Mouse (Mus musculus): ENCODE measurements around the gene Myh9.
A peak's percentile ranks its signal among the peaks of the same experiment; 100 is the strongest.

Gene Myh9

GRCm38 (mm10) chr15:77793094-77793493 is 48.9 kb downstream of the Myh9 start:
- no peak for DNase-seq (ENCODE audit: low read depth in 2 of 2, low spot score in 2 of 2)

- DNase-seq (ENCODE audit: low read depth in 2 of 2, low spot score in 2 of 2): no peak
Measured at GRCm38 (mm10) chr15:77792056-77792455, 49.9 kb downstream of the Myh9 start.

GRCm38 (mm10) chr15:77790656-77791405 is 51.1 kb downstream of the Myh9 start:
- DNase-seq (ENCODE audit: low read depth in 2 of 2, low spot score in 2 of 2): no peak

GRCm38 (mm10) chr15:77789186-77789585 is 52.8 kb downstream of the Myh9 start:
- DNase-seq (ENCODE audit: low read depth in 2 of 2, low spot score in 2 of 2): peak in 1 of 2 experiments; percentile 60

GRCm38 (mm10) chr15:77788356-77788755 is 53.6 kb downstream of the Myh9 start:
- DNase-seq (ENCODE audit: low read depth in 2 of 2, low spot score in 2 of 2): no peak

- no peak for DNase-seq (ENCODE audit: low read depth in 2 of 2, low spot score in 2 of 2)
Measured at GRCm38 (mm10) chr15:77785807-77786206, 56.2 kb downstream of the Myh9 start.

GRCm38 (mm10) chr15:77784039-77784824 is 57.7 kb downstream of the Myh9 start:
- DNase-seq (ENCODE audit: low read depth in 2 of 2, low spot score in 2 of 2): no peak

- peak in 1 of 2 experiments; percentile 52 for DNase-seq (ENCODE audit: low read depth in 2 of 2, low spot score in 2 of 2)
Measured at GRCm38 (mm10) chr15:77782449-77783014, 59.4 kb downstream of the Myh9 start.

- DNase-seq (ENCODE audit: low read depth in 2 of 2, low spot score in 2 of 2): peak; percentile 87 to 88
Measured at GRCm38 (mm10) chr15:77775186-77775963, 66.6 kb downstream of the Myh9 start.

- DNase-seq (ENCODE audit: low read depth in 2 of 2, low spot score in 2 of 2): no peak
Measured at GRCm38 (mm10) chr15:77774303-77774702, 67.7 kb downstream of the Myh9 start.

- no peak for DNase-seq (ENCODE audit: low read depth in 2 of 2, low spot score in 2 of 2)
Measured at GRCm38 (mm10) chr15:77773099-77773915, 68.7 kb downstream of the Myh9 start.

- DNase-seq (ENCODE audit: low read depth in 2 of 2, low spot score in 2 of 2): no peak
Measured at GRCm38 (mm10) chr15:77770942-77771341, 71.0 kb downstream of the Myh9 start.

- DNase-seq (ENCODE audit: low read depth in 2 of 2, low spot score in 2 of 2): no peak
Measured at GRCm38 (mm10) chr15:77770341-77770740, 71.6 kb downstream of the Myh9 start.

- no peak for DNase-seq (ENCODE audit: low read depth in 2 of 2, low spot score in 2 of 2)
Measured at GRCm38 (mm10) chr15:77766981-77767380, 75.0 kb downstream of the Myh9 start.

GRCm38 (mm10) chr15:77765484-77766093 is 76.4 kb downstream of the Myh9 start:
- DNase-seq (ENCODE audit: low read depth in 2 of 2, low spot score in 2 of 2): no peak

- DNase-seq (ENCODE audit: low read depth in 2 of 2, low spot score in 2 of 2): no peak
Measured at GRCm38 (mm10) chr15:77764391-77765006, 77.5 kb downstream of the Myh9 start.

- DNase-seq (ENCODE audit: low read depth in 2 of 2, low spot score in 2 of 2): no peak
Measured at GRCm38 (mm10) chr15:77763702-77764101, 78.3 kb downstream of the Myh9 start.

- no peak for DNase-seq (ENCODE audit: low read depth in 2 of 2, low spot score in 2 of 2)
Measured at GRCm38 (mm10) chr15:77763050-77763449, 78.9 kb downstream of the Myh9 start.

GRCm38 (mm10) chr15:77761561-77762380 is 80.2 kb downstream of the Myh9 start:
- peak; percentile 55 to 64 for DNase-seq (ENCODE audit: low read depth in 2 of 2, low spot score in 2 of 2)
